Mouse (Mus musculus) lung, adult 2 months (tissue): ENCODE data around the gene Rtraf.

Experiments
- CTCF ChIP-seq: fragments of 200-500 bp; IDR thresholded peaks from 2 replicates; pipeline ENCODE4 v1.5.1; 2011; ENCODE audit warnings: mild to moderate bottlenecking, low read length, control low read depth; ENCODE audit not compliant: insufficient read depth
- POLR2A ChIP-seq: fragments of 200-500 bp; IDR thresholded peaks from 2 replicates; pipeline ENCODE4 v1.6.1; 2011; ENCODE audit warnings: low read depth, mild to moderate bottlenecking, control low read depth, low read length, borderline replicate concordance; ENCODE audit errors: extremely low read depth

DNA sequence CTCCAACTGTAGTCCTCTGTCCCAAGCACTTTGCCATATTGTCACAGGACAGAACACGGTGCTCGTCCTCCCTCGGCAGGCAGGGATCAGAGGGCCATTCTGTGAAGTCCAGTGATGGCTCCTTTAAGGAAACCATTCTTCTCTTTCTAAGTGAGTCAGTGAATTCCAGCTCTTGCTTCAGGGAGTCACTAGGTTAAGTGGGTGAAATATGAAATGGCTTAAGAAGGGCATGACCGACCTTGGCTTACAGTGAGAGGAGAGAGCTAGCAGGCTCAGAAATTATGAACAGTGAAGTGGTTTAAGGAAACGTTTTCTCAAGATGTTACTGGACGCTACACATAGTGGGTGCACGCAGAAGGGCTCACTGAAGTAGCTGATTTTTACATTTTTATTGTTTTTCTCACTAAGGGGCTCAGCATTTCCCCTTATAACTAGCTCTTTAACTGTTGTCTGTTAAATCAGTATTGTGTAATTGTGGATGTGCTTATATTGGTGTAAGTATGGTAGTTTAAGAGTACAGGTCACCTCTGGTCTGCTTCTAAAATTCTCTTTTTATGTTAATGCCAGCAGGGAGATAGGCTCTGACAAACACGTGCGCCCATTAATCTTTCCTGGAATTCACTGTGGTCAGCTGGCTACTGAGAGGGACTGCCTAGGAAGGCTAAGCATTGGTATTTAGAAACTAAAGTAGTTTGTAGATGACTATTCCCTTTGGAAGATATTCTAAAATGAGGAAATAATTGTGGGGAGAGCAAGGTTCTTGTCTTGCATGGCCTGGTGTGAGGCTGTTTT lies 37.6 kb downstream of the Rtraf start:
- TF ChIP-seq CTCF: no peak
- no peak for TF ChIP-seq POLR2A
